Mouse (Mus musculus) embryonic facial prominence, embryonic 10.5 days (tissue): ENCODE data around the gene Myh7. TPM values are rescaled to one million over a fixed set of nuclear protein-coding genes. Genes with fewer than 3 reads are reported as not detected.
A peak's percentile ranks its signal among the peaks of the same experiment; 100 is the strongest.

ENCODE experiments used
- DNase-seq: peaks from one replicate; pipeline ENCODE4 v3.0.0-alpha.2; 2017; ENCODE audit warnings: low spot score
- H3K27ac ChIP-seq: fragments of 300-500 bp; sonication (generic); replicated peaks from 2 replicates; pipeline ENCODE4 v1.5.1; 2016; ENCODE audit warnings: mild to moderate bottlenecking
- H3K27me3 ChIP-seq: fragments of 300-500 bp; sonication (generic); replicated peaks from 2 replicates; pipeline ENCODE4 v1.6.1; 2016; ENCODE audit warnings: low read depth, mild to moderate bottlenecking; ENCODE audit not compliant: poor library complexity, severe bottlenecking
- H3K36me3 ChIP-seq: fragments of 300-500 bp; sonication (generic); replicated peaks from 2 replicates; pipeline ENCODE4 v1.6.1; 2016; ENCODE audit warnings: mild to moderate bottlenecking, moderate library complexity
- H3K4me1 ChIP-seq: fragments of 300-500 bp; sonication (generic); 2 replicates; pipeline ENCODE4 v1.6.1; 2016
- H3K4me3 ChIP-seq: fragments of 300-500 bp; sonication (generic); 2 replicates; pipeline ENCODE4 v1.5.1; 2016; ENCODE audit warnings: mild to moderate bottlenecking, moderate library complexity
- H3K9me3 ChIP-seq: fragments of 300-500 bp; sonication (generic); 2 replicates; pipeline ENCODE4 v1.6.1; 2016; ENCODE audit warnings: mild to moderate bottlenecking
- WGBS: fragments of 180-500 bp; shearing (Covaris S2); methylation state at CpG from one replicate; pipeline ENCODE4 v1.1.7; 2016; 5-methylcytosine and 5-hydroxymethylcytosine counted together
- polyA plus RNA-seq: library from polyadenylated mRNA; unstranded; fragments of >200 nt; fragmentation: Nextera tagmentation; extraction: Ambion mirVana; gene quantifications from 2 replicates; pipeline ENCODE4 v1.2.1, GENCODE M21; 2016

Gene Myh7
- polyA plus RNA-seq, 1 experiment from 2014 or later: 1.9 TPM

- peaks cover 10% of the 10 kb centered on the region for H3K27me3 ChIP-seq
- H3K9me3 ChIP-seq: no peaks in the 10 kb centered on the region
- no peaks in the 10 kb centered on the region for H3K4me1 ChIP-seq
- WGBS: 83% methylated on average over 19 of the region's 19 CpGs
- no peak overlapping the region for H3K27ac ChIP-seq
- no peak overlapping the region for H3K4me3 ChIP-seq
- no peak for DNase-seq
- no peaks in the 10 kb centered on the region for H3K36me3 ChIP-seq
These were observed 48.3 kb downstream of the Myh7 start for GRCm38 (mm10) chr14:54945975-54946704.

- Histone ChIP-seq H3K4me3 (no peak overlapping the region), H3K27me3 (peaks cover 5% of the 10 kb centered on the region), H3K36me3 (no peaks in the 10 kb centered on the region), H3K27ac (no peak overlapping the region), H3K9me3 (no peaks in the 10 kb centered on the region), H3K4me1 (no peaks in the 10 kb centered on the region)
- DNase-seq: no peak
- WGBS: 87% methylated on average over 2 of the region's 2 CpGs
These were observed 49.5 kb downstream of the Myh7 start for GRCm38 (mm10) chr14:54944939-54945338.

GRCm38 (mm10) chr14:54943971-54944370 lies 50.5 kb downstream of the Myh7 start:
- Histone ChIP-seq H3K36me3 (no peaks in the 10 kb centered on the region), H3K27me3 (no peaks in the 10 kb centered on the region), H3K9me3 (no peaks in the 10 kb centered on the region), H3K27ac (no peak overlapping the region), H3K4me3 (no peak overlapping the region), H3K4me1 (peaks cover 6% of the 10 kb centered on the region; the same call in 1 of the 2 replicates)
- 88% methylated on average over 7 of the region's 7 CpGs for WGBS
- DNase-seq: no peak

DNA sequence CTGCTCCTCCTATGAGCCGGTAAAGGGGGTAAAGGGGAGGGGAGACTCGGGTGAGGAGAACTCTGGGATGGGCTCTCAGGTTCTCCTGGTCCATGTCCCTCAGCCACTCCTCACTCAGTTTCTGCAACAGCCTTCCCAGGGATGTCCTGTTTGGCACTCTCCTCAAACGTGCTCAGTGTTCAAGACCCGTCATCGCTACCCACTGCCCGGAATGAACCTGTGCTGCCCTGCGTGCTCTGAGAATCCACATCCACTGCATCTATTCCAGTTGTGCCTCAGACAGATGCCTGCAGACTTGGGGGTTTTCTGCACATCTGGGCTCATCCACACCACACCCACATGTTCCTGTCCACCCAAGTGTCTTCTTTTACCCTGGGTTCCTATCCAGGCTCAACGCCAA lies 51.9 kb downstream of the Myh7 start:
- H3K4me3 ChIP-seq: no peak overlapping the region
- WGBS: 86% methylated on average over 8 of the region's 8 CpGs
- H3K27ac ChIP-seq: no peak overlapping the region
- DNase-seq: no peak
- no peaks in the 10 kb centered on the region for H3K36me3 ChIP-seq
- H3K27me3 ChIP-seq: no peaks in the 10 kb centered on the region
- no peaks in the 10 kb centered on the region for H3K9me3 ChIP-seq
- H3K4me1 ChIP-seq: peaks cover 6% of the 10 kb centered on the region; the same call in 1 of the 2 replicates

DNA sequence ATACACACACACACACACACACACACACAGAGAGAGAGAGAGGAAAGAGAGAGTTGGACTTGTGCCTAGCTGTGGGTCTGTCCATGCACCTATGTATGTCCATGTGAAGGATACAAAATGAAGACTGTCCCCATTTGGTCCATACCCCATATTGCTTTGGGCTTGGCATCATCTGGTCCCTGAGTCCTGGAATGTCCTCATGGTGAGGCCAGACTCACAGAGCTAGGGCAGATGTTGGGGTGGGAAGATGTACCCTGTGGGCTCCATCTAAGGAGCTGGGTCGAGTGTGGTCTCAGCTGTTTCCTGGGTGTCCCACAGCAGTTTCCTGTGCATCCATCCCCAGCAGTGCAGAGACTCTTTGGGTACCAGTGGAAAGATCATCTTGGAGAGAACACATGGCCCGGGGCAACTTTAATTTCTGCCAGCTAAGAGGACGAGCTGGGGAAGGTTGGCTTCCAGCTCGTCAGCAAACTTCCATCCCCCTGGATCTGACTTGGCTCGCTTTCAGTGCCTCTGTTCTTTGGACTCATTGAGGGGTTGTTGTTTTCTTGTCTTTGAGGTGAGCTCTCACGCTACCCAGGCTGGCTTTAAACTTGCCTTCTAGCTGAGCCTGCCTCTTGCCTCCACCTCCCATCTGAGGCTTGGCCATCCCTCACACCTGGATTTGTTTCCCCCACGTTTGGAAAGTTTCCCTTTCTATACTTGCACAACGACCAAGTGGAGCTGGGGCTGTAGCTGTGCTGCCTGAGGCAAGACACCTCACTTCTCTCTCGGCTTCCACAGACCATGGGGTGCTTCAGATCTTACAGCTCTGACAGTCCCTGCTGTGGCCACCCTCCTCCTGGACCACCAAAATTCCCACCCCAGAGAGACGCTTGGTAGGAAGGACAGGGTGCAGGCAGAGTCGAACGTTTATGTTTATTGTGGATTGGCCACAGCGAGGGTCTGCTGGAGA lies 53.1 kb downstream of the Myh7 start:
- WGBS: 70% methylated on average over 13 of the region's 13 CpGs
- Histone ChIP-seq H3K4me1 (peaks cover 12% of the 10 kb centered on the region), H3K36me3 (no peaks in the 10 kb centered on the region), H3K27ac (no peak overlapping the region), H3K4me3 (no peak overlapping the region), H3K9me3 (no peaks in the 10 kb centered on the region), H3K27me3 (no peaks in the 10 kb centered on the region)
- DNase-seq: no peak

DNA sequence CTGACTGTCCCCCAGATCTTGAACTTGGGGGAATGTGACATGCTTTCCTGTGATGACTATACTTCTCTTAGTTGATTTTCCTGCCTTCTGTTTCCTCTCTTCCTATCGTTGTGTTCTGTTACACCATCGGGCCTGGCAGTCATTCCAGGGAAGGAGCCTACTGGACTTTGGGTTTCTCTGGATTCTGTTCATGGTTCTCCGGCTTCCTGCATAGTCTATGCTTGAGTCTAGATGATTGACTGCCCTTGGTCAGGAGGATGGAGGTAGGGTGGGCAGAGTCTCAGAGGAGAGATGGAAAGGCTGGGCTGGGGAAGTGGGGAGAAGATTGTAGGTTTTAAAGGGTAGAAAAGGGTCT lies 54.3 kb downstream of the Myh7 start:
- 75% methylated on average over 3 of the region's 3 CpGs for WGBS
- Histone ChIP-seq H3K4me3 (no peak overlapping the region), H3K27me3 (no peaks in the 10 kb centered on the region), H3K36me3 (no peaks in the 10 kb centered on the region), H3K4me1 (peaks cover 20% of the 10 kb centered on the region), H3K9me3 (no peaks in the 10 kb centered on the region), H3K27ac (no peak overlapping the region)
- DNase-seq: no peak

- Histone ChIP-seq H3K4me1 (peaks cover 22% of the 10 kb centered on the region), H3K4me3 (no peak overlapping the region; the same call in 1 of the 2 replicates), H3K27me3 (no peaks in the 10 kb centered on the region), H3K27ac (no peak overlapping the region), H3K9me3 (no peaks in the 10 kb centered on the region), H3K36me3 (no peaks in the 10 kb centered on the region)
- DNase-seq: peak; percentile 79
- WGBS: 51% methylated on average over 12 of the region's 12 CpGs
These were observed 54.8 kb downstream of the Myh7 start for GRCm38 (mm10) chr14:54939434-54940175.

GRCm38 (mm10) chr14:54938431-54939219 lies 55.8 kb downstream of the Myh7 start:
- Histone ChIP-seq H3K4me3 (no peak overlapping the region), H3K4me1 (peaks cover 22% of the 10 kb centered on the region), H3K27me3 (no peaks in the 10 kb centered on the region), H3K9me3 (no peaks in the 10 kb centered on the region), H3K36me3 (no peaks in the 10 kb centered on the region), H3K27ac (no peak overlapping the region)
- no peak for DNase-seq
- 76% methylated on average over 15 of the region's 15 CpGs for WGBS

DNA sequence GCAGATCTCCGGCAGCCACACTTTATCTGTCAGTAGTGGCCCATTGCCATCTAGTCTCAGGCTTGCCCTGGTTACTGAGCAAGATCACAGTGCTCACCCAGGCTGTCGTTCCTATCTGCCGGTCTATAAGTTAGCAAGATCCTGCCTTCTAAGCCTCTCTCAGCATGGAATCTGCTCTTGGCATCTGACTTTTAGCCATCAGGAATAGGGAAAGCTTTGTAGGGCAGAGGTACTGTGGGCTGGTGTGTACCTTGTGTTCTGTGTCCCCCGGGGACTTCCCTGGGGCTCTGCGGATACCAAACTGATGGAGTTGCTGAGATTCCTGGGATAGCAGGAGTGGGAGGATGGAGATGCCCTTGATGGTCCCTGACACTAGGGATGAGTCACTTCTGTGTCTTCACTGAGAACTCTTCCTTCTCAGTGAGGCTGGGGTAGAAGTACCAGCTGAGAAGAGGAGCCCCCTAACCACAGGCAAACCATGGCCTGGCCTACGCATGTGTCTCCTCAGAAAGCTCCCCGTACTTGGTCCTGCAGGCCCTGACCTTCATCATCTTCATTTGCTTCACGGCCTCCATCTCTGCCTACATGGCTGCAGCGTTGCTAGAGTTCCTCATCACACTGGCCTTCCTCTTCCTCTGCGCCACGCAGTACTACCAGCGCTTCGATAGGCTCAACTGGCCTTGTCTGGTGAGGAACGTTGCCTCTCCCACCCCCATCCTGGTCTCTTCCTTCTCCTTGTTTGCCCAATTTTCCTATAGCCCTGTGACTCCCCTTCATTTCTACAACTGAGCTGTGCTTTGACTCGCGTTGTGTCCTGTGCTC lies 56.9 kb downstream of the Myh7 start:
- Histone ChIP-seq H3K9me3 (no peaks in the 10 kb centered on the region), H3K4me1 (peaks cover 32% of the 10 kb centered on the region), H3K27ac (no peak overlapping the region), H3K36me3 (no peaks in the 10 kb centered on the region), H3K27me3 (no peaks in the 10 kb centered on the region), H3K4me3 (no peak overlapping the region)
- 90% methylated on average over 16 of the region's 16 CpGs for WGBS
- no peak for DNase-seq

- H3K27me3 ChIP-seq: no peaks in the 10 kb centered on the region
- 42% methylated on average over 6 of the region's 6 CpGs for WGBS
- H3K4me3 ChIP-seq: peak overlapping the region; percentile 26; the same call in 1 of the 2 replicates
- H3K9me3 ChIP-seq: no peaks in the 10 kb centered on the region
- H3K4me1 ChIP-seq: peaks cover 34% of the 10 kb centered on the region
- H3K36me3 ChIP-seq: no peaks in the 10 kb centered on the region
- peak overlapping the region; percentile 84 for H3K27ac ChIP-seq
- DNase-seq: no peak
These were observed 57.6 kb downstream of the Myh7 start for GRCm38 (mm10) chr14:54936831-54937160.
